Mouse (Mus musculus) liver, adult 2 months (tissue): ENCODE results near the gene Zfp334. TPM values are rescaled to one million over a fixed set of nuclear protein-coding genes. Genes with fewer than 3 reads are reported as not detected.

Source experiments
- DNase-seq: peaks from one replicate; pipeline ENCODE4 v3.0.0-alpha.2; 2011; ENCODE audit warnings: low read depth, low spot score; ENCODE audit errors: extremely low read depth
- H3K27ac ChIP-seq: fragments of 200-500 bp; replicated peaks from 2 replicates; pipeline ENCODE4 v1.5.1; 2012; ENCODE audit warnings: low read depth, mild to moderate bottlenecking, control low read depth, inconsistent platforms, low read length; ENCODE audit not compliant: insufficient read depth
- H3K27me3 ChIP-seq: fragments of 200-500 bp; 2 replicates; pipeline ENCODE4 v1.6.1; 2012; ENCODE audit warnings: mild to moderate bottlenecking, moderate library complexity, low read length, inconsistent platforms; ENCODE audit not compliant: control insufficient read depth, insufficient read depth
- H3K36me3 ChIP-seq: fragments of 200-500 bp; 2 replicates; pipeline ENCODE4 v1.6.1; 2012; ENCODE audit warnings: low read length, inconsistent platforms; ENCODE audit not compliant: control insufficient read depth, insufficient read depth
- H3K4me1 ChIP-seq: fragments of 200-500 bp; 2 replicates; pipeline ENCODE4 v1.6.1; 2011; ENCODE audit warnings: low read length; ENCODE audit not compliant: control insufficient read depth, insufficient read depth
- H3K4me3 ChIP-seq: fragments of 200-500 bp; 2 replicates; pipeline ENCODE4 v1.5.1; 2011; ENCODE audit warnings: low read depth, mild to moderate bottlenecking, control low read depth, low read length, moderate library complexity; ENCODE audit not compliant: insufficient read depth
- H3K79me2 ChIP-seq: fragments of 200-500 bp; 2 replicates; pipeline ENCODE4 v1.6.1; 2012; ENCODE audit warnings: inconsistent platforms, mild to moderate bottlenecking, low read length, moderate library complexity; ENCODE audit not compliant: control insufficient read depth, insufficient read depth
- H3K9ac ChIP-seq: fragments of 200-500 bp; 2 replicates; pipeline ENCODE4 v1.6.1; 2012; ENCODE audit warnings: low read depth, mild to moderate bottlenecking, control low read depth, inconsistent platforms, low read length
- CTCF ChIP-seq: fragments of 200-500 bp; IDR thresholded peaks from 2 replicates; pipeline ENCODE4 v1.5.1; 2011; ENCODE audit warnings: low read depth, low read length, control low read depth
- POLR2A ChIP-seq: fragments of 200-500 bp; IDR thresholded peaks from 2 replicates; pipeline ENCODE4 v1.6.1; 2011; ENCODE audit warnings: low read length, control low read depth; ENCODE audit not compliant: insufficient read depth; ENCODE audit errors: extremely low read depth
- WGBS: fragments of 180-500 bp; shearing (Covaris S2); methylation state at CpG from one replicate; pipeline ENCODE4 v1.1.7; 2018; 5-methylcytosine and 5-hydroxymethylcytosine counted together
- polyA plus RNA-seq: library from polyadenylated mRNA; depleted of rRNA; stranded (reverse); fragments of >200 nt; gene quantifications from 2 replicates; pipeline ENCODE4 v1.2.3, GENCODE M21; 2012
- total RNA-seq: library from RNA; depleted of rRNA; stranded (reverse); fragments of >200 nt; gene quantifications from 2 replicates; pipeline ENCODE4 v1.2.3, GENCODE M21; 2014

The Zfp334 gene
- total and polyA plus RNA-seq, 2 experiments = 0.46 to 0.65 TPM

- peak overlapping the region; percentile 59 for H3K27ac ChIP-seq
Observed at GRCm38 (mm10) chr2:165404951-165405350, 16.9 kb upstream of the Zfp334 start.

GRCm38 (mm10) chr2:165398164-165398785, 10.2 kb upstream of the Zfp334 start:
- no peaks in the 10 kb centered on the region for H3K36me3 ChIP-seq
- peak overlapping the region; percentile 79 for H3K9ac ChIP-seq
- H3K4me1 ChIP-seq = peaks cover 9% of the 10 kb centered on the region; the same call in 1 of the 2 replicates
- WGBS = 59% methylated on average over 15 of the region's 15 CpGs
- no peaks in the 10 kb centered on the region for H3K79me2 ChIP-seq
- no peak for TF ChIP-seq CTCF
- TF ChIP-seq POLR2A = no peak
- H3K27me3 ChIP-seq = no peaks in the 10 kb centered on the region
- peak overlapping the region; percentile 93 for H3K27ac ChIP-seq
- peak; percentile 38 for DNase-seq
- peak overlapping the region; percentile 64 for H3K4me3 ChIP-seq

More at GRCm38 (mm10) chr2:165404951-165405350, 16.9 kb upstream of the Zfp334 start:
- WGBS = 7% methylated on average over 9 of the region's 9 CpGs
- no peak overlapping the region for H3K9ac ChIP-seq
- H3K79me2 ChIP-seq = no peaks in the 10 kb centered on the region
- no peaks in the 10 kb centered on the region for H3K36me3 ChIP-seq
- no peak overlapping the region for H3K4me3 ChIP-seq
- peak; percentile 66 for DNase-seq
- no peaks in the 10 kb centered on the region for H3K27me3 ChIP-seq
- peaks cover 10% of the 10 kb centered on the region for H3K4me1 ChIP-seq
- TF ChIP-seq CTCF = no peak
- no peak for TF ChIP-seq POLR2A

- H3K4me1 ChIP-seq = peaks cover 9% of the 10 kb centered on the region; the same call in 1 of the 2 replicates
- no peaks in the 10 kb centered on the region for H3K36me3 ChIP-seq
- no peaks in the 10 kb centered on the region for H3K79me2 ChIP-seq
- peak overlapping the region; percentile 79 for H3K9ac ChIP-seq
- H3K4me3 ChIP-seq = peak overlapping the region; percentile 64
- peak; percentile 68 for DNase-seq
- H3K27ac ChIP-seq = peak overlapping the region; percentile 93
- TF ChIP-seq POLR2A = no peak
- TF ChIP-seq CTCF = no peak
- 29% methylated on average over 23 of the region's 23 CpGs for WGBS
- no peaks in the 10 kb centered on the region for H3K27me3 ChIP-seq
Observed at GRCm38 (mm10) chr2:165397502-165398163, 9.6 kb upstream of the Zfp334 start.

GRCm38 (mm10) chr2:165396831-165397501, 8.9 kb upstream of the Zfp334 start:
- peak overlapping the region; percentile 93 for H3K27ac ChIP-seq
- peak overlapping the region; percentile 79 for H3K9ac ChIP-seq
- peaks cover 9% of the 10 kb centered on the region; the same call in 1 of the 2 replicates for H3K4me1 ChIP-seq
- H3K27me3 ChIP-seq = no peaks in the 10 kb centered on the region
- WGBS = 20% methylated on average over 20 of the region's 20 CpGs
- peak; percentile 70 for DNase-seq
- no peaks in the 10 kb centered on the region for H3K36me3 ChIP-seq
- TF ChIP-seq CTCF = no peak
- TF ChIP-seq POLR2A = 0 out of 2 replicates have a peak, but pooled peaks have one; percentile 38
- peak overlapping the region; percentile 64 for H3K4me3 ChIP-seq
- H3K79me2 ChIP-seq = no peaks in the 10 kb centered on the region

- 83% methylated on average over 4 of the region's 4 CpGs for WGBS
- DNase-seq = no peak
- H3K79me2 ChIP-seq = no peaks in the 10 kb centered on the region
- H3K4me3 ChIP-seq = no peak overlapping the region
- no peaks in the 10 kb centered on the region for H3K36me3 ChIP-seq
- H3K4me1 ChIP-seq = peaks cover 6% of the 10 kb centered on the region
- TF ChIP-seq POLR2A (no peak), CTCF (no peak)
- H3K9ac ChIP-seq = no peak overlapping the region
- H3K27ac ChIP-seq = no peak overlapping the region
- H3K27me3 ChIP-seq = no peaks in the 10 kb centered on the region
Observed at GRCm38 (mm10) chr2:165392156-165392555, 4.1 kb upstream of the Zfp334 start.
